Mouse (Mus musculus): ENCODE measurements around the gene Gm2022. TPM values are rescaled to one million over a fixed set of nuclear protein-coding genes. Genes with fewer than 3 reads are reported as not detected.

Gene Gm2022
- not detected for polyA plus RNA-seq (2014; fragmentation: Illumina TruSeq; extraction: RNeasy Lipid Tissue Mini Kit (QIAGEN cat#74804))

DNA sequence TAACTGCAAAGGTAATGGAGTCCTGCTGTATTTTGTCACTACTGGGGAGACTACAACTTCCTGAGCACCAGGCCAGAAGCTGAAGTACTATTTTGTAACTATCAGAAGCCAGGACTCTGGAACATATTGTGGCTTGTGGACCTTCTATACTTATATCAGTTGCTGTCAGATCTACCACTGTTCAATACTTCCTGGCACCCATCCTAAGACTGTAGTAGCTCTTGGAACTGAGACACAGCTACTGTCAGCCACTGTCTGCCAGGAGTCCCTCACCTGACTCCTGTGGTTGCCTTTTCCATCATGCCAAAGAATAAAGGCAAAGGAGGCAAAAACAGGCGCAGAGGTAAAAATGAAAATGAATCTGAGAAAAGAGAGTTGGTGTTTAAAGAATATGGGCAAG is at the start of gene Gm2022:
Gene Gm2022, plus strand, starts transcription at position 301 of the 400 bp plus-strand sequence.

DNA sequence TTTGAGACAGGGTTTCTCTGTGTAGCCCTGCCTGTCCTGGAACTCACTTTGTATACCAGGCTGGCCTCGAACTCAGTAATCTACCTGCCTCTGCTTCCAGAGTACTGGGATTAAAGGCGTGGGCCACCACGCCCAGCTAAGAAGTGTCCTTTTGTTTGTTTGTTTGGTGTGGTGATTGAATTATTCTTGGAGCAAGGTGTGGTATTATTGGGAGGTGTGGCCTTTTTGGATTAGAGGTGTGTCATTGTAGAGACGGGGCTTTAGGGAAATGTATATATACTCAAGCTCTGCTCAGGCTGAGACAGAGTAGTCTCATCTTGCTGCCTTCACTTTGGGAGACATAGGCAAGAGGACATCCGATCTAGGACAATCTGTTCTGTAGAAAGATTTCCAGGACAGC is 21.4 kb upstream of the Gm2022 start, which contains the start of gene Gm2016:
Gene Gm2016, plus strand, starts transcription at position 301 of the 400 bp plus-strand sequence.

DNA sequence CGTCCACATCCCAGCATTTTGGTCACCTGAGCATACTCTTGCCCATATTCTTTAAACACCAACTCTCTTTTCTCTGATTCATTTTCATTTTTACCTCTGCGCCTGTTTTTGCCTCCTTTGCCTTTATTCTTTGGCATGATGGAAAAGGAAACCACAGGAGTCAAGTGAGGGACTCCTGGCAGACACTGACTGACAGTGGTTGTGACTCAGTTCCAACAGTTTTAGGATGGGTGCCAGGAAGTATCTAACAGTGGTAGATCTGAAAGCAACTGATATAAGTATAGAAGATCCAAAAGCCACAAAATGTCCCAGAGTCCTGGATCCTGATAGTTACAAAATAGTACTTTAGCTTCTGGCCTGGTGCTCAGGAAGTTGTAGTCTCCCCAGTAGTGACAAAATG is 24.6 kb downstream of the Gm2022 start, which contains the start of gene Gm2035:
Gene Gm2035, minus strand, starts transcription at position 137 of the 400 bp plus-strand sequence.

Other genes with a start within 250 kb of the Gm2022 start
- gene Gm21319, start 119.6 kb upstream of the Gm2022 start, polyA plus RNA-seq (2014; fragmentation: Illumina TruSeq; extraction: RNeasy Lipid Tissue Mini Kit (QIAGEN cat#74804)): not detected
- not detected for gene Gm21936, start 99.9 kb upstream of the Gm2022 start, polyA plus RNA-seq (2014; fragmentation: Illumina TruSeq; extraction: RNeasy Lipid Tissue Mini Kit (QIAGEN cat#74804))
- gene BB287469, start 78.8 kb upstream of the Gm2022 start, polyA plus RNA-seq (2014; fragmentation: Illumina TruSeq; extraction: RNeasy Lipid Tissue Mini Kit (QIAGEN cat#74804)): not detected
- gene Gm2001, start 53.0 kb upstream of the Gm2022 start, polyA plus RNA-seq (2014; fragmentation: Illumina TruSeq; extraction: RNeasy Lipid Tissue Mini Kit (QIAGEN cat#74804)): not detected
- not detected for gene Gm2016, start 21.3 kb upstream of the Gm2022 start, polyA plus RNA-seq (2014; fragmentation: Illumina TruSeq; extraction: RNeasy Lipid Tissue Mini Kit (QIAGEN cat#74804))
- not detected for gene Gm2035, start 24.5 kb downstream of the Gm2022 start, polyA plus RNA-seq (2014; fragmentation: Illumina TruSeq; extraction: RNeasy Lipid Tissue Mini Kit (QIAGEN cat#74804))
- gene Gm2042, start 58.7 kb downstream of the Gm2022 start, polyA plus RNA-seq (2014; fragmentation: Illumina TruSeq; extraction: RNeasy Lipid Tissue Mini Kit (QIAGEN cat#74804)): 95.4 TPM
- gene Gm2075, start 116.5 kb downstream of the Gm2022 start, polyA plus RNA-seq (2014; fragmentation: Illumina TruSeq; extraction: RNeasy Lipid Tissue Mini Kit (QIAGEN cat#74804)): not detected
- gene Gm6803, start 123.4 kb downstream of the Gm2022 start, polyA plus RNA-seq (2014; fragmentation: Illumina TruSeq; extraction: RNeasy Lipid Tissue Mini Kit (QIAGEN cat#74804)): not detected
- gene Gm2056, start 131.6 kb downstream of the Gm2022 start, polyA plus RNA-seq (2014; fragmentation: Illumina TruSeq; extraction: RNeasy Lipid Tissue Mini Kit (QIAGEN cat#74804)): not detected
- gene Gm16368, start 188.3 kb downstream of the Gm2022 start, polyA plus RNA-seq (2014; fragmentation: Illumina TruSeq; extraction: RNeasy Lipid Tissue Mini Kit (QIAGEN cat#74804)): not detected

All from ovary, adult 10 weeks (tissue).